Mouse (Mus musculus) lung, adult 2 months (tissue): Measurements from ENCODE around the gene Nemp2.

Experiments used
- CTCF ChIP-seq: fragments of 200-500 bp; IDR thresholded peaks from 2 replicates; pipeline ENCODE4 v1.5.1; 2011; ENCODE audit warnings: mild to moderate bottlenecking, low read length, control low read depth; ENCODE audit not compliant: insufficient read depth
- POLR2A ChIP-seq: fragments of 200-500 bp; IDR thresholded peaks from 2 replicates; pipeline ENCODE4 v1.6.1; 2011; ENCODE audit warnings: low read depth, mild to moderate bottlenecking, control low read depth, low read length, borderline replicate concordance; ENCODE audit errors: extremely low read depth

DNA sequence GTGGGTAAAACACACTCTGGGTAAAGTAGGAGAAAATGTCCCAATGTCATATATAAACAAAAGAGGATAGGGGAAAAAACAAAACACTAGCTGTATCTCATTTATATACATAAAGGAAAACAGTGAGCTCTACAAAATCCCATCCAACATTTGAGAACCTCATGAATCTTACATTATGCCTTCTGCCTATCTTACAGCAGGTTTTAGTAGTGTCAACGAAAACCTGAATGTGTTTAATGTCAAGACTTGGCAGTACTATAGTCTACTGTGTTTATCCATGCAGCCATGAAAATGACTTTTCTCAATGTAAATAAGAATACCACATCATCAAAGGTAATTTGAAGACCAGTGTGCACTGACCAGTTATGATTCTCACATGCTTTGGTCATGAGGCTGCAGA, 39.4 kb downstream of the Nemp2 start:
- no peak for TF ChIP-seq CTCF
- TF ChIP-seq POLR2A = no peak
